Mouse (Mus musculus): ENCODE data around the gene Pik3ca.

Gene Pik3ca

DNA sequence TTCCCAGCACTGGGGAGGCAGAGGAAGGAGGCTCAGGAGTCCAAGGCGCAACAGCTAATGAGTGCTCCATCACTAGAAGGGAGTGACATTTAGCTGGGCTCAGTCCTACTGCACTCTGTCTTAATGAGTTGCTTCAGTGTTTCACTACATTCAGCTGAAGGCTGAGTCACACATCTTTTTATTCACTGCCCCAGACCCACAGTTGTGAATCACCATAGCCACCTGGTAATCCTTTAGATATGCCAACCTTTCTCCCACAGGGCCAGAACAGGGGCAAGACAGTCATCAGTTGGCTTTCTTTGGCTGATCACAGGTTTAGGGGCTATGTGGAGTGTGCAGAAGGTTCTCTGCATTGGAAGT, 99.2 kb downstream of the Pik3ca start:
- DNase-seq (ENCODE audit: low read depth, low spot score) = no peak

DNA sequence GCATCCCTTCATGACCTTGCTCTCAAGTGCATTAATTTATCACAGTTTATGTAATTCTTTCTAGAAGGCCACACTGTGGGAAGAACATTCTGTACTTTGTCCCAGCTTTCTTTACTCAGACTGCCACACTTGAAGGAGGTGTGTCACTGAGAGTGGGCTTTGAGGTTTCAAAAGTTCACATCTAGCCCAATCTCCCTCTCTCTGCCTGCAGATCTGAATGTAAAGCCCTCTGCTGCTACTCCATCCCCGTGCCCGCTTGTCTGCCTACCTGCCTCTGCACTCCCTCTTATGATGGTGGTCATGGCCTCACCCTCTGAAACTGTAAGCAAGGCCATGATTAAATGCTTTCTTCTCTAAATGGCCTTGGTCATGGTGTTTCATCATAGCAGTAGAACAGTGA, 102.9 kb downstream of the Pik3ca start:
- DNase-seq (ENCODE audit: low read depth, low spot score) = no peak

DNA sequence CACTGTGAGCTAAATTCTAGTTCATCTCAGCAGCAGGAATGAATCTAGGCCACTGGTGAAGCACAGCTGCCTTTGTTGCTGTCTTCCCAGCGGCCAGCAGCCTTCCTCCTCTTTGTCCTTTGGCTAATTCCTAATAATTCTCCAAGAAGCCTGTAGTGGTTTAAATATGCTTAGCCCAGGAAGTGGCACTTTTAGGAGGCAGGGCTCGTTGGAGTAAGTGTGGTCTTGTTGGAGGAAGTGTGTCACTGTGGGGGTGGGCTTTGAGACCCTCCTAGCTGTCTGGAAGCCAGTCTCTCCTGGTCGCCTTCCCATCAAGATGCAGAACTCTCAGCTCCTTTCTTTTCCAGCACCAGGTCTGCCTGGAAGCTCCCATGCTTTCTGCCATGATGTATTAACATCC, 108.4 kb downstream of the Pik3ca start:
- no peak for DNase-seq (ENCODE audit: low read depth, low spot score)

DNA sequence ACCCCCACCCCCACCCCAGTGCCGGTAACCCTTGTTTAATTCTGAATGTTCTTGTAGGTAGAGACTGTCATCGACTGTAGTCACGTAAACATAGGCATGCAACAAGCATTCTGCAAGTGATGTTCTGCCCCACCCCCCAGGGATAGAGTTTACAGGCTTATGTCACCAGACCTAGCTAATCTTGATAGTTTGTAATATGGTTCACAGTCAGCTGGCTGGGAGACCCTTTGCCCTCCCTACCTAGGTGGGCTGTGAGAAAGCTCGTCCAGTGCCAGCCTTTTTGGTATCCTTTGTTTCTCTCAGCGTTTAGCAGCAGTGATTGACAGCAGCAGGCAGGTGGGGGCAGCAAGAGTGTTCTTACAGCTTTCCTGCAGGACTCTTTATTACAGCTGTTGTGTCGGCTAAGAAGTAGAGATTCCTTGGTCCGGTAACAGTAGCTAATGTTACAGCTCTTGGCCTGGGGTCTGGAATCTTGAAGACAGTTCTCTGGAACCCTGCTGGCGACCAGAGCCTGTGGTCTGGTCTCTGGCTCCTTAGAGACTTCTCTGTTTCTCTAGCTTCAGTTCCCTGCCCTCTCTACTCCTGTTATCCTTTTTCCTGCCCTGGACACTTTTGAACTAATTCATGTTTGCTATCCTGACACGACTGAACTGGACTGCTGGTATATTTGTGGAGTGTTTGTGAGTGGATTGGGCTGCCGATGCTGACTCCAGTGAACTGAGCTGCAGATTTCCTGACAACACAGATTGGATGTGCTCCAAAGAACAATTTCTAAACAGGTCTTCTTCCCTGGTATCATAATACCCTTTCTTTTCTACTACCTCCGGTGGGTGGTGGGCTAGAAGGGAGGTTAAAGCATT, 109.1 kb downstream of the Pik3ca start:
- no peak for DNase-seq (ENCODE audit: low read depth, low spot score)

DNA sequence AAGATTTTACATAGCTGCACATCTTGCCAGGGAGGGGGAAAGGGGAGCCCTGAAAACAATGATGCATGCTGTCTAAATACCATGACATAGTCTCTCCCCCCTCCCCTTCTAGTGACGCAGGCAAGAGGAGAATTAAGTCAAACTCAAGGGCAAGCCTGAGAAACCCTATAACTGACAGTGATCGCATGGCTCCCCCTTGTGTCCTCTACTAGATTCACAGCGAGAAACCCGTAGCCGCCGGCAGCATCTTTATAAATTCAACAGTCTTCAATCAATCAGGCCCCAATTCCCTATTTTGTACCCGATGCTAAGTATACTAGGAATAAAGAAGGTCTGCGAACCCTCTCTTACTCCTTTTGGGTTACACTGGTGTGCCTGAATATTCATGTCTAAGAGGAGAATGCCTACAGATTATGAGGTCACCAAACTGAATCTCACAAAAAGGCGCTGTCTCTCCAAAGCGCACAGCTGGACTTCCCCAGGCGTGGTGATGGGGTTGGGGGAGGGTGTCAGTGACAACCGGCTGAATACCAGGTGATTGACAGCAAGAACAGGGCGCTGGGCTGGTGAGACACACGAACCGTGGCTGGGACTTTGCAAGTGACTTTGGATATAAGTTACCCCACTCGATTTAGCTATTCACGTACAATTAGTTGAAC, 111.3 kb downstream of the Pik3ca start:
- DNase-seq (ENCODE audit: low read depth, low spot score) = peak; percentile 70

DNA sequence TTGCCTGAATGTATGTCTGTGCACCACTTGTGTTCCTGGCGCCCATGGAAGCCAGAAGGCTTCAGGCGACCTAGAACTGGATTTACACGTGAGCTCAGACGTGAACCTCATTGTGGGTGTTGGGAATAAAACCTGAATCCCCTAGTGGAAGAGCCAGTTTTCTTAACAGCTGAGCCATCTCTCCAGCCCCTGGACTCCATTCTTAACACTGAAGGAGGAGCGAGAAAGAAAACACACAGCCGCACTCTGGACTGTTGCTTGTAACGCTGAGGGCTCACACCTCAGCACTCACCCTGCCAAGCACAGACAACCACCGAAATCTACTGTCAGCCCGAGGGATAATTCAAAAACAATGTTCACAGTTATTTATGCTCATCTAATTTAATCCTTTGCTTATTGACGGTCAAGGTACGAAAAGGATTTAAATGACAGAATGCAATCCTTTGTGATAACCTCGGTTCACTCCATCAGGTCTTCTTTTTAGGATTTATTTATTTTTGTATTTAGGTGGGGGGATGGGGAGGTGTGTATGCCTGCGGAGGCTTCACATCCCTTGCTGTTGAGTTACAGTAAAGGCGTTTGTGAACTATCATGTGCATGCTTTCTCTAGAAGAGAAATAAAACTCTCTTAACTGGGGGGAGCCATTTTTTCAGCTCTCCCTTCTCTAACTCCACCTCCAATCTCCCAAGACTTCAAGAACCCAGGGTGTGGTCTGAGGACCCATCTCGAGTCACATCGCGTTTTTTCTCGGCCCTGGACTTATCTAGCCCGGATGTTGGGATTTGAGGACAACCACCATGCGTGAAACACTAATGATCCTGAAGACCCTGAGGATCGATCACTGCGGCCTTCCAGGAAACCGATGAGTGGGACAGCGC, 112.3 kb downstream of the Pik3ca start, which contains the start of gene Zfp639:
Zfp639 (plus strand) TSS at position 764 of the 879 bp plus-strand sequence.
- DNase-seq (ENCODE audit: low read depth, low spot score) = no peak

DNA sequence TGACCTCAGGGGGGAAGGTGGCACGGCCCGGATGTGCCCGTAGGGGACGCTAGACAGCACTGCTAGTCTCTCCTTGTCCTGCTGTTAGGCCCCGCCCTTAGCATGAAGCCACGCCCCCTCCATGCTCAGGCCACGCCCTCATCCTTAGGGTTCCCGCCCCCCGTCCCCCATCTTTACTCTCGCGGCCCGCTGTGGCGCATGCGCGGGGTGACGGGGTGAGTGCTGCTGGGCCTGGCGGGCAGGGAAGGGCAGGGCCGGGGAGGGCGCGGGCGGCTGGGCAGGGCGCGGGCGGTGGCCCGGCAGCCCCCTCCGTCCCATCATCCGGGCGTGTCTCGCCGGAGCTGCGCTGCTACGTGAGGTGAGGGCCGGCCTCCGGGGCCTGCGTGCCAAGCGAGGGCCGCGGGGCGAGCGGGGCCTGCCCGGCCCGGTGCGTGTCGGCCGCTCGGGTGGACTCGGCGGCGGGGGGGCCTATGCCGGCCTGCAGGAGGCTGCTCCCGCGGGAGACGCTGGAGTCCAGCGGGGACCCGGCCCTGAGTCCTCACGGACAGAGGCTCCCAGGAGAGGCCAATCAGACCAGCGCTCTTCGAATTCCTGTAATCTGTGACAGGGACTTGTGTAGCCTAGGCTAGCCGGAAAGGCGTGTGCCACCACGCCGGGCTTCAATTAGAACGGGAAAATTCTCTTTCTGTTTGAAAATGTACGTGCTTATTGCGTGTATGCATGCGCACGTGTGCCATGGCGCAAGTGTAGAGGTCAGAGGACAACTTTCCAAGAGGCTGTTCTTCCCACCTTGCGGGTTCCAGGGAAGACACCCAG, 113.1 kb downstream of the Pik3ca start:
- DNase-seq (ENCODE audit: low read depth, low spot score) = peak; percentile 96

DNA sequence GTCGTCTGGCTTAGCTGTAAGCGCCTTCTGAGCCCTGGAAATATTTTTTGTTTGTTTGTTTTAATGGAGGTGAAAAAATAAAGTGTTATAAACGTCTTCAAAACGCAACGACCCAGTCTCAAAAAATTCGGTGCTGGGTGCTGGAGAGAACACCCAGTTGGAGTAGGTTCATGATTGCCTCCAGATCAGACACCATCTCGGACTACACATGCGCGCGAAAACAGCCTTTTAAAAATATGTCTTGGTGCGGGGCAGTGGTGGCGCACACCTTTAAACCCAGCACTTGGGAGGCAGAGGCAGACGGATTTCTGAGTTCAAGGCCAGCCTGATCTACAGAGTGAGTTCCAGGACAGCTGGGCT, 113.7 kb downstream of the Pik3ca start:
- DNase-seq (ENCODE audit: low read depth, low spot score) = no peak

DNA sequence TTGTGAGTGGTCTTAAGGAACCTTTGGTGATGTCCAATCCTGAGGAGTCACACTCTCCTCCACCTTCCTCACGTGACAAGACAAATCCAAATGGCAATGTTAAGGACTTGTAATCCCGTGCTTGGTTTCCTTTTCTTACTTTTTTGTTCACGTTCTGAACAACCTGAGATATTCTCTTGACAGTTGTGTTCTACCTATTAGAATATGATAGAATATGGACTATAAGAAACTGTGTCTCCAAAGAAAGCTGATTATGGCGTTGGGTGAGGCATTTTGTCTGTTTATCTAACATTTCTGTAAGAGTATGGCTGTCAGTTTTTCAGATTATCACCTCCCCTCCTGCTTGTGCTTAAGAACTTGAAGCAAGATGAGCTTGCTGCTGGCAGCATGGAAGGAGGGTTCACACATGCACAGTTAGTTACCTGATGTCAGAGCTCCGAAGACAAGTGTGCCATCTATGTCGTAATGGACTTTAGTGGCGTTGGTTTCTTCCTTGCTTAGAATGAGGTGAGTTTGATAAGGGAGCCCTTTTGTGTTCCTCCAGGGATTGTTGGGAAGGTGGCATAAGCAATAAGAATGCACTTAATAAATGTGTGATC, 115.3 kb downstream of the Pik3ca start:
- DNase-seq (ENCODE audit: low read depth, low spot score) = no peak

DNA sequence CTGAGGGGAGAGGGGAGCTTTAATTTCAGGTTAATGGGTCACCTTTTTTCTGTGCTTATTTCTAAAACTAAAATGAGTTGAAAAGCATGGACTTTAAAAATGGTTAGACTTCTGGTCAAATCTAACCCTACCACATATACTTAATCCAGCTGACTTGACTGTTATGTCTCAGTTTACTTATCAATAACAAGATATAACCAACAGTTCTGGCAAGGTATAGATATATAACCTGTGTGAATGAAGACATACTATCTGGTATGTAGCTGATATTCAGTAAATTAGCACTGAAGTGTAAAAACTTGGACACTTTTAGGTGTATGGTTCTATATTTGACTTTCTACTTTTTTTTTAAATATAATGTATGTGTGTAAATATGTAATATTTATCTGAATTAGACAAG, 116.1 kb downstream of the Pik3ca start:
- no peak for DNase-seq (ENCODE audit: low read depth, low spot score)

Measured in retina, postnatal 7 days (tissue).